In the genomic region with DNA sequence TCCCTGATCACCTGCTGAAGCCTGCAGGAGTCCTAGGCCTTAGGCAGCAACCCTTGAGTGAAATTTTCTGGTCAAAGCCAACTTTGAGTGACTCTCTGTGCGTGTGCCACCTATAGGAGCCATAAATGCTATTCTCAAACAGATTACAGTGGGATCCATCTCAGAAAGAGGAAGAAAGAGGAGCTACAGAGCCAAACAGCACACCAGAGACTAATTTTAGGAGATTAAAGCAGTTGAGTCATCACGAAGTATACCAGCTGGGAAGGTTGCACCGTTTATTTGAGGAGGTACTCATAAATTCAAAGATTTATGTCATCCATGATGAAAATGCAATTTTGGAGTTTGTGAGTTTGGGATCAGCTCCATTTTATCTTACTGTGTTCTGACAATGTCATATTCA, we compare ENCODE assay signal across 16 mouse cellular contexts. TPM values are rescaled to one million over a fixed set of nuclear protein-coding genes. Genes with fewer than 3 reads are reported as not detected.
"Had no signal": no experiment of that assay in that cellular context is flagged by ENCODE, and none has a peak within 500 bp of the region (broad histone marks: within the 10 kb centered on the region; RNA-seq: fewer than 3 reads in every experiment).

No protein-coding gene starts in this region.

- DNase-seq: liver, postnatal 0 days; lung, adult 2 months; lung, postnatal 14 days; lung, postnatal 36 days; midbrain, embryonic 14.5 days; retina, postnatal 1 day; right cerebral cortex, postnatal 14 days; right cerebral cortex, postnatal 4 days; spleen, adult 18-20 months; thymus, adult 2 months; thymus, postnatal 14 days; thymus, postnatal 36 days had no signal

- ATAC-seq: liver, postnatal 0 days; lung, postnatal 0 days; midbrain, embryonic 16.5 days had no signal

RNA-seq across cellular contexts. Expression of a gene that starts 54.3 kb away (rescaled TPM):
- total RNA-seq: megakaryocyte, adult 5-6 weeks; megakaryocyte-erythroid progenitor cell, adult 5-6 weeks had no signal
